Mouse (Mus musculus) embryonic fibroblast, embryonic 13.5 days (primary cell): ENCODE data around the gene Fam213b.

Source experiments
- CTCF ChIP-seq: IDR thresholded peaks from 2 replicates; pipeline ENCODE4 v1.5.1; 2011; ENCODE audit warnings: mild to moderate bottlenecking, control low read depth, low read length, moderate library complexity, borderline replicate concordance; ENCODE audit not compliant: insufficient read depth
- POLR2A ChIP-seq: IDR thresholded peaks from 2 replicates; pipeline ENCODE4 v1.6.1; 2011; ENCODE audit warnings: low read depth, mild to moderate bottlenecking, control low read depth, low read length, moderate library complexity

GRCm38 (mm10) chr4:154870721-154871120 is 28.2 kb downstream of the Fam213b start:
- TF ChIP-seq POLR2A (no peak), CTCF (no peak)
